Mouse (Mus musculus): ENCODE measurements around the gene Nsun4.

DNA sequence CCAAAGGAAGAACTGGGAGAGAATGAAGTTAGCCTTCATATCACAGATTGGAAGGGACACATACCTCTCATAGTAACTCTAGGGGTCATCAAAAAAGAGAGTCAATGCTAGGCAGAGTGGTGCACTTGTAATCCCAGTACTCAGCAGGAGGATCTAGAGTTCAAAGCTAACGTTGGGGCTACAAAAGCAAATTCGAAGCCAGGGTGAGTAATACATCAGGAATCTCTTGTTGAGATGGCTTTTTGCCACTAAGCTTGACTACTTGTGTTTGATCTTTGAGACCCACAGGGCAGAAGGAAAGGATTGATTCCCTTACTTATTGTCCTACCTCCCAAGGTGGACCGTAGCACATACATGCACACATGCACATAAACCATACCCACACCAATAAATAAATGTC lies 4.5 kb downstream of the Nsun4 start:
- no peak for TF ChIP-seq GATA1 (IDR thresholded peaks at IDR 0.05; ENCODE audit: borderline replicate concordance, low read length)
- TF ChIP-seq FLI1 (IDR thresholded peaks at IDR 0.05; ENCODE audit: low read length), result no peak
